Mouse (Mus musculus): ENCODE measurements at regions not wholly inside any gene's neighbourhood (a gene's known extent, or its start where the extent isn't known, plus 50 kb on each side); places are given as distances from the start of the nearest gene placed in this dataset.

DNA sequence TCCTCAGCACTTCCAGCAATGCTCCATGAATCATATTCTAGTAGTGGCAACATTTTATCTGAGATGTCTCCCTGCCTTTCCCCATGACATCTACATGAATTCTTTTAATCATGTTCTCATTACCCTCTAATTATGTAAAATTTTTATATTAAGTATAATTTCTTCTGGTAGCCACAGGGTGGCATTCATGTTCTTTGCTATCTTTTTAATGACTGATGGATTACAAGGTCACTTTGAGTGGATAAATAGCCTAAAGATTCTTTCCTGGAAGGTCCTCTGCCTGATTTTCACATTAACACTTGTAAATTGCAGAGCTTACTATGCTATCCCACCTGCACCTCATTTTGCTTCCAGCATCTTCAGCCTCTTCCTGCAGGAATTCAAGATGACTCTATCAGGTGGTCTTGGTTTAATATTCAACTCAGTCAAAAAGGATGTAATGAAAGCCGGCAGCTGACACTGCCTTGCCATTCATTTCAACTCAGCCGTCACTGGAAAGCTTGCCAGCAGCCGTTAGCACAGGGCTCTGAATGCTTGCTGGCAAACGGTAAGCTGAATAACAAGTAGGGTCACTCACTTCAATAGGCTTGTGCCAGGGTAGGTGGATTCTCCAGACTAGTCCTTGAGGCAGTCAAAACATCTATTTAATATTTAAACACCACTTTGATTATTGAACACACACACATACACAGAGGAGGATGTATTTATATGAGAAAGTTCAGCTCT lies 97.0 kb upstream of the Fshr start:
- DNase-seq, result peak; percentile 5

DNA sequence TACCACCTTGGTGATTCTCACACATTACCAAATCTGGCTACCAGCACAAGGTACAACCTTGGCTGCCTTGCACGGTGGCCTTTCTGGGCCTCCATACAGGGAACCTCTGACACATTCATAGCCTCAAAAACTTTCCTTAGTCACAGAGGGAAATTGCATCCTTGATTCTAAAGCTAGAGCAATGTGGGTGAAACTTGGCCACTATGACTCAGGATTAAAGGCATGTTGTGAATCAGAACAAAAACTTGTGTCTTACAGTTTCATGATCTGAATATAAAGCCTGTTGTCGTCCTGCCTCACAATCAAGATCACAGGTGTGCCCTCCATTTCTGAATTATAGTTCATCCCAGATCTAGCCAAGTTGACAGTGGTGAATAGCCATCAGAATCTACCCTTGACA lies 80.8 kb upstream of the Fshr start:
- DNase-seq, result no peak

DNA sequence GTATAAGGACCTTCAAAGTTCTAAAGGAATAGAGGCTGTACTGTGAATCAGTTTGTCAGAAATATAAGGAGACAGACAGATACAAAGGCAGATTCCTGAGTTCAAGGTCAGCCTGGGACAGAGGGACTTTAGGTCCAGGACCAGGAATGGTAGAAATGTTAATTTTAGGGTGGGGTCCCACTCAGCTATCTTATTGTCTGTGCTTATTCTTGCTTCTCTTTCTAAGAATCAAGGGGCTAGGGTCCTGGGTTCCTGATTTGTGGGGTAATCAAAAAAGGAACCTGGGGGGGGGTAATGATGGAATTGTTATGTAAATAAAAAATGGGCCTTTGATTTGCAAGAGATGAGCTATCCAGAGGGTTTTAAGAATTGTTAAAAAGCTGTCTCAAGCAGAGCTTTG lies 71.7 kb upstream of the Fshr start:
- no peak for DNase-seq

DNA sequence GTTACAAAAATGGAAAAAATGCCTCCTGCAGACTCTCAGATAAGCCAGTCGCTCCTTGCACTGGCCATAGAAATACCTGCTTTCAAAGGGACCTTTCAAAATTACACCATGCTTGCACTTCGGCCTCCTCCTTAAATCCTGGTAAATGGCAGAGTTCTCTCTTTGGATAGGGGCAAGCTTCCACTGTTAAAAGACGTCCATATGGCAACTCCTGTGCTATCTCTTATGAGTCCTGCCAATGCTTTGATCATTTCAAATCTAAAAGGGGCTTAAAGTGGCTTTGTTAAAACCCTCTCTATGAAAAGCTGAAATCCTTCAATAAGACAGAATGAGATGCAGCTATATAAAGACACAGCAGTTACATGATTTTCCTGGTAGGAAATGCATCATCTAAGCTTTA lies 55.2 kb upstream of the Fshr start:
- no peak for DNase-seq

DNA sequence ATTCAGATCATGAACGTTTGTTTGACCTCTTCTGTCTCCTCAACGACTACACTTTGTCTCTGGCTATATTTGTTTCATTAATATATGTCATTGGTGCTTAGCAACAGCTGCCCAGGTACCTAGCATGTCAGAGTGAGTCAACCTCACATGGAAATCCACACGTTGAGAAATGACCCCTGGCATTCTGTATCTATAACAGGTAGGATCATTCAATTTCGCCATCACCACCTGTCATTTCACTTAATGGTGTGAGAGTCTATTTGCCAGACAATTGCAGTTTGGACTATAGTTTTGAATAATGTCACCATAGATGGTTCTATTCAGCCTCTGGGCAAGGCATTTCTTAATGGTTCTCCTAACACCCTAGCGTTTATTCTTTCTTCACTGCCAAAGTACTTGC lies 50.3 kb upstream of the Fshr start:
- no peak for DNase-seq

All from right cerebral cortex, postnatal 14 days (tissue).